Mouse (Mus musculus) testis, adult 2 months (tissue): ENCODE measurements around the gene Pakap.

Experiments used
- CTCF ChIP-seq: fragments of 200-500 bp; IDR thresholded peaks from 2 replicates; pipeline ENCODE4 v1.5.1; 2012; ENCODE audit warnings: low read depth, mild to moderate bottlenecking, inconsistent platforms, low read length, moderate library complexity; ENCODE audit not compliant: control insufficient read depth, insufficient read depth, insufficient replicate concordance
- POLR2A ChIP-seq: fragments of 200-500 bp; IDR thresholded peaks from 2 replicates; pipeline ENCODE4 v1.6.1; 2012; ENCODE audit warnings: low read depth, mild to moderate bottlenecking, inconsistent platforms, low read length, moderate library complexity; ENCODE audit not compliant: control insufficient read depth

- no peak for TF ChIP-seq CTCF
- TF ChIP-seq POLR2A = no peak
These were observed 293.2 kb downstream of the Pakap start for GRCm38 (mm10) chr4:57861166-57861565.
